Mouse (Mus musculus): ENCODE measurements around the gene Maz.

GRCm38 (mm10) chr7:127018416-127019305, 8.2 kb downstream of the Maz start:
- TF ChIP-seq CTCF (IDR thresholded peaks at IDR 0.05; ENCODE audit: extremely low read depth, insufficient read length, insufficient replicate concordance, low read depth, low read length) (no peak), POLR2A (IDR thresholded peaks at IDR 0.05; ENCODE audit: low read depth, low read length) (no peak)

Data from small intestine, adult 2 months (tissue).